Mouse (Mus musculus) spleen, adult 2 months (tissue): ENCODE measurements around the gene Mettl15. TPM values are rescaled to one million over a fixed set of nuclear protein-coding genes. Genes with fewer than 3 reads are reported as not detected.
"Not testable (repeated sequence)": the region's sequence is repeated elsewhere in the genome, so short reads cannot be mapped to it uniquely, and the experiment has no call there.

ENCODE experiments used
- DNase-seq, 2 experiments: peaks; one replicate each; pipeline versions ENCODE4 v3.0.0 to v3.0.0-alpha.2; 2012 to 2021; ENCODE audit warnings: low spot score in 2 of 2, low read depth in 1 of 2
- H3K27ac ChIP-seq: fragments of 200-500 bp; 2 replicates; pipeline ENCODE4 v1.5.1; 2012; ENCODE audit warnings: low read length, inconsistent platforms; ENCODE audit not compliant: insufficient read depth
- H3K27me3 ChIP-seq: fragments of 200-500 bp; 2 replicates; pipeline ENCODE4 v1.6.1; 2012; ENCODE audit warnings: mild to moderate bottlenecking, moderate library complexity, low read length, inconsistent platforms; ENCODE audit not compliant: control insufficient read depth, insufficient read depth
- H3K36me3 ChIP-seq: fragments of 200-500 bp; 2 replicates; pipeline ENCODE4 v1.6.1; 2012; ENCODE audit warnings: mild to moderate bottlenecking, low read length, inconsistent platforms; ENCODE audit not compliant: control insufficient read depth, insufficient read depth
- H3K4me1 ChIP-seq: fragments of 200-500 bp; 2 replicates; pipeline ENCODE4 v1.6.1; 2011; ENCODE audit warnings: inconsistent platforms; ENCODE audit not compliant: control insufficient read depth, insufficient read depth, insufficient read length
- H3K4me3 ChIP-seq: fragments of 200-500 bp; 2 replicates; pipeline ENCODE4 v1.5.1; 2011; ENCODE audit warnings: mild to moderate bottlenecking, inconsistent platforms; ENCODE audit not compliant: insufficient read depth, insufficient read length; ENCODE audit errors: extremely low read depth
- CTCF ChIP-seq: fragments of 200-500 bp; IDR thresholded peaks from 2 replicates; pipeline ENCODE4 v1.5.1; 2011; ENCODE audit warnings: mild to moderate bottlenecking, inconsistent platforms; ENCODE audit not compliant: insufficient read depth, insufficient read length, insufficient replicate concordance; ENCODE audit errors: extremely low read depth
- POLR2A ChIP-seq: fragments of 200-500 bp; IDR thresholded peaks from 2 replicates; pipeline ENCODE4 v1.6.1; 2011; ENCODE audit warnings: low read depth, low read length, inconsistent platforms
- WGBS: fragments of 180-500 bp; shearing (Covaris S2); methylation state at CpG from one replicate; pipeline ENCODE4 v1.1.7; 2018; 5-methylcytosine and 5-hydroxymethylcytosine counted together
- polyA plus RNA-seq: library from polyadenylated mRNA; depleted of rRNA; stranded (reverse); fragments of >200 nt; gene quantifications from 2 replicates; pipeline ENCODE4 v1.2.3, GENCODE M21; 2012

Mettl15 gene
- polyA plus RNA-seq, 1 experiment = 1.2 TPM

- H3K27me3 ChIP-seq = no peaks in the 10 kb centered on the region
- H3K4me3 ChIP-seq = no peak overlapping the region
- DNase-seq = no peak
- H3K27ac ChIP-seq = no peak overlapping the region
- 88% methylated on average over 1 of the region's 1 CpGs for WGBS
- no peaks in the 10 kb centered on the region for H3K4me1 ChIP-seq
- TF ChIP-seq POLR2A (no peak), CTCF (no peak)
- H3K36me3 ChIP-seq = no peaks in the 10 kb centered on the region
These were observed 44.8 kb downstream of the Mettl15 start for GRCm38 (mm10) chr2:109235741-109236140.

GRCm38 (mm10) chr2:109233876-109234275 lies 46.7 kb downstream of the Mettl15 start:
- H3K27me3 ChIP-seq = no peaks in the 10 kb centered on the region
- no peak for DNase-seq
- TF ChIP-seq POLR2A (no peak), CTCF (no peak)
- WGBS = 91% methylated on average over 4 of the region's 4 CpGs
- no peaks in the 10 kb centered on the region for H3K36me3 ChIP-seq
- H3K4me3 ChIP-seq = no peak overlapping the region
- H3K27ac ChIP-seq = no peak overlapping the region
- H3K4me1 ChIP-seq = no peaks in the 10 kb centered on the region

- H3K36me3 ChIP-seq = no peaks in the 10 kb centered on the region
- TF ChIP-seq POLR2A = no peak
- no peak for TF ChIP-seq CTCF
- H3K4me1 ChIP-seq = no peaks in the 10 kb centered on the region
- H3K27me3 ChIP-seq = no peaks in the 10 kb centered on the region
- DNase-seq = no peak
- no peak overlapping the region for H3K4me3 ChIP-seq
- H3K27ac ChIP-seq = no peak overlapping the region
These were observed 50.1 kb downstream of the Mettl15 start for GRCm38 (mm10) chr2:109230443-109230842.

- Histone ChIP-seq H3K27me3 (no peaks in the 10 kb centered on the region), H3K36me3 (no peaks in the 10 kb centered on the region), H3K27ac (no peak overlapping the region), H3K4me1 (no peaks in the 10 kb centered on the region), H3K4me3 (no peak overlapping the region)
- WGBS = 82% methylated on average over 3 of the region's 3 CpGs
- TF ChIP-seq POLR2A = no peak
- no peak for TF ChIP-seq CTCF
- DNase-seq = no peak
These were observed 53.4 kb downstream of the Mettl15 start for GRCm38 (mm10) chr2:109227196-109227595.

DNA sequence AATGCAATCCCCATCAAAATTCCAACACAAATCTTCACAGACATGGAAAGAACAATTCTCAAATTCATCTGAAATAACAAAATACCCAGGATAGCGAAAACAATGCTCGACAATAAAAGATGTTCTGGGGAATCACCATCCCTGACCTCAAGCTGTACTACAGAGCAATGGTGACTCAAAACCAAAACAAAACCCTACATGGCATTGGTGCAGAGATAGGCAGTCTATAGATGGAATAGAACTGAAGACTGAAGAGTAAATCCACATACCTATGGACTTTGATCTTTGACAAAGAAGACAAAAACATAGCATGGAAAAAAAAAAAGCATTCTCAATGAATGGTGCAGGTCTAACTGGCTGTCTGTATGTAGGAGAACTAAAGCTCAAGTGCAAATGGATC lies 59.1 kb downstream of the Mettl15 start:
- Histone ChIP-seq H3K36me3 (no peaks in the 10 kb centered on the region), H3K27ac (no peak overlapping the region), H3K4me3 (no peak overlapping the region), H3K27me3 (no peaks in the 10 kb centered on the region), H3K4me1 (no peaks in the 10 kb centered on the region)
- 89% methylated on average over 2 of the region's 2 CpGs for WGBS
- no peak for DNase-seq
- TF ChIP-seq CTCF (no peak), POLR2A (no peak)

- H3K4me1 ChIP-seq, DNase-seq, H3K27ac ChIP-seq, H3K27me3 ChIP-seq, H3K4me3 ChIP-seq, H3K36me3 ChIP-seq: not testable (repeated sequence)
- WGBS = 88% methylated on average over 2 of the region's 2 CpGs
These were observed 63.9 kb downstream of the Mettl15 start for GRCm38 (mm10) chr2:109216678-109217077.

DNA sequence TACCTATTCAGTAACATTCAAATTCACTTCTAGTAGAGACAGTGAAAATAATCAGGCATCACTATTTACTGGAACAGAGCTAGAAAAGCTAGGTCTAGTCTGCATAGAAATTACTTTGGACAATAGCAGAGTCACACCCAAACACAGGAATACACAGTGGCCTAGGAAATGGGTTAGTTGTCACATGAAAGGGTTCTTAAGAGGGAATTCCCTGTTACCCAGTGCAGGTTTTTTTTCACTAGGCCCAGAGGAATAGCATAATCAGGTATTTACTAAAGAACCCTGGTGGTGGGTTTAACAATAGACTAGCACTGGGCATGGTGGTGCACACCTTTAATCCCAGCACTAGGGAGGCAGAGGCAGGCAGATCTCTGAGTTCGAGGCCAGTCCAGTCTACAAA lies 69.9 kb downstream of the Mettl15 start:
- not testable (repeated sequence) for H3K27ac ChIP-seq, DNase-seq, H3K4me1 ChIP-seq, H3K4me3 ChIP-seq, H3K36me3 ChIP-seq, H3K27me3 ChIP-seq
- 95% methylated on average over 1 of the region's 1 CpGs for WGBS

- WGBS = 77% methylated on average over 2 of the region's 2 CpGs
- Histone ChIP-seq H3K27me3 (no peaks in the 10 kb centered on the region), H3K4me1 (no peaks in the 10 kb centered on the region), H3K36me3 (no peaks in the 10 kb centered on the region), H3K4me3 (no peak overlapping the region), H3K27ac (no peak overlapping the region)
- no peak for DNase-seq
- TF ChIP-seq POLR2A = no peak
- TF ChIP-seq CTCF = no peak
These were observed 72.5 kb downstream of the Mettl15 start for GRCm38 (mm10) chr2:109208032-109208431.
